Mouse (Mus musculus): ENCODE data around the gene Plekho2. TPM values are rescaled to one million over a fixed set of nuclear protein-coding genes. Genes with fewer than 3 reads are reported as not detected.

Plekho2 gene
- polyA plus RNA-seq, 1 experiment = 28.5 TPM

DNA sequence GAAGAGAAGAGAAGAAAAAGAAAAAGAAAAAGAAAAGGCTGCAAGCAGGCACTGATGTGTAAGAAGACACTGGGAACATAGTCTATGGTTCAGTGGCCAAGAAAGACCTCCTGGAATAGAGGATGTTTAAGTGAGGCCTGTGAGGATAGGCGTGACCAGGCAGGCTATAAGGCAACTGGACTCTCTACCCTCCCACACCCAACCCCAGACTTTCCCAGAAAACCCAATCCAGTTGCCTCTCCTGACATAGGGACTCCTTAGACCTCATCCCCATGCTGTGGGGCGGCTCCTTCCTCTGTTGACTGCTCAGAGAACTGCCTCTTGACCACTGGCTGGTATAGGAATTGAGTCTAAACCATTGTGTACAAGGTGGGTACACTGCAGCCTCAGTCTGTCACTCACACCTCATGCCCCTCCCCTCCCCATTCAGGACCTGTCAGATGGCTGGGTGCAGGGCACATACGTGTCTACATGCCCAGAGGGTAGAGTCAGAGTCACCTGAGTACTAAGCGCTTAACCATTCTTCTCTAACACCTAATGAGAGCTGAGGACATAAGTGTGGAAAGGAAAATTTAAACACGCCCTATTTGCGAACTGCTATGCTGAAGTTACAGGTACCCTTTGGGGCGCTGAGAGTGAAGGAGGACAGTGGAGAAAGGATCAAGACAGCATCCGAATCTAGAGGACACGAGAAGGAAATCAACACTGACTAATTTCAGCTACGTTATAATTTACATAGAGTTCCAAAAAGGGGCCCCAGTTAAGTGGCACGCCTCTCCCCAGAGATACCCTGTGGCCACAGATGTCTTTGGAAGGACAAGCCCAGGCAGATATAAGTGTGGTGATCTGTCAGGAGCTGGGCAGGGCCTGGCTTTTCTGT is 5.1 kb downstream of the Plekho2 start:
- Histone ChIP-seq H3K4me3 (replicated peaks; ENCODE audit: insufficient read depth, low read depth, low read length) (no peak overlapping the region), H3K27ac (ENCODE audit: insufficient read depth, low read length) (no peak overlapping the region), H3K4me1 (ENCODE audit: control insufficient read depth, insufficient read depth, low read length) (no peaks in the 10 kb centered on the region; the same call in 1 of the 2 replicates), H3K27me3 (ENCODE audit: control insufficient read depth, insufficient read depth, low read length) (no peaks in the 10 kb centered on the region)
- DNase-seq = no peak
- TF ChIP-seq CTCF (IDR thresholded peaks at IDR 0.05; ENCODE audit: borderline replicate concordance, insufficient read depth, low read depth, low read length) = no peak
- no peak for TF ChIP-seq POLR2A (IDR thresholded peaks at IDR 0.05; ENCODE audit: borderline replicate concordance, insufficient read depth, low read length)
- WGBS = 78% methylated on average over 11 of the region's 11 CpGs

DNA sequence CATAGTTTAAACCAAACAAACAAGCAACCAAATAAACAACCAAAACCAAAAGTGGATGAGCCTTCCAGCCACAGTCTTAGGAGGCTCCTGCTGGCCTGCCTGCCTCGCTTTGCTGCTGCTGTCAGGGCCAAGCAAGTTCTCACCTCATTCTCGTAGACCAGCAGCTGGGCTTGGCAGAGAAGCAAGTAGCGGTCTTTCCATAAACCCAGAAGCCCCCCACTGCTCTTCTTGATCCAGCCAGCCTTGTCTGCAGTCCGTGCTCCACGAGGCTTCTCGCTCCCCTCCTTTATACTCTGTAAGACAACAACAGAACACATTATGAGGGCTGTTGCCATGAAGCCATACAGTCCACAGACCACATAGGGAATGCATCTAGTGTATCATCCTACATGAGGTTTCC is 7.0 kb downstream of the Plekho2 start:
- no peak for TF ChIP-seq POLR2A (IDR thresholded peaks at IDR 0.05; ENCODE audit: borderline replicate concordance, insufficient read depth, low read length)
- no peak for TF ChIP-seq CTCF (IDR thresholded peaks at IDR 0.05; ENCODE audit: borderline replicate concordance, insufficient read depth, low read depth, low read length)
- Histone ChIP-seq H3K27ac (ENCODE audit: insufficient read depth, low read length) (no peak overlapping the region), H3K4me3 (replicated peaks; ENCODE audit: insufficient read depth, low read depth, low read length) (no peak overlapping the region), H3K4me1 (ENCODE audit: control insufficient read depth, insufficient read depth, low read length) (no peaks in the 10 kb centered on the region), H3K27me3 (ENCODE audit: control insufficient read depth, insufficient read depth, low read length) (no peaks in the 10 kb centered on the region)
- 36% methylated on average over 6 of the region's 6 CpGs for WGBS
- no peak for DNase-seq

DNA sequence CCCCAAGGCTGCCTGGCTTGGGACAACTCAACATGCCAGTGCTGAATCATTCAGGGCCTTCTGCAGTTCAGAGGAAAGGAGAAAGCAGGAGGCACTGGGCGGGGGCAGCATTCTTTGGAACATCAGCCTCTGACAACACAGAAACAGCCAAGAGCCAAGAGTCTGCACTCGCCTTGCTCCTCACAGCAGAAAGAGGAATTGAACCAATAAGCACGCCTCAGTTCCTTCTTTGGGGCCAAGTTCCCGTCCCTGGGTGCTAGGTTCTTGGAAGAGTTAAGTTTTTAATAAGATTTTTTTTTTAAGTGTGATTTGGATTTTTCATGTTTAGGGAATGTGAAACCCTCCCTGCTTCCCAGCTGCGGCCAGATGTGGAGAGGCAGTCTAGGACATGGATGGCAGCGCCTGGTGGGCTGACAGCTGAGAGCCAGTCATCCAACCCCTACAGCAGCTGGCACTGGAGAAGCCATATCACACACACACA is 10.3 kb downstream of the Plekho2 start:
- 73% methylated on average over 6 of the region's 6 CpGs for WGBS
- TF ChIP-seq CTCF (IDR thresholded peaks at IDR 0.05; ENCODE audit: borderline replicate concordance, insufficient read depth, low read depth, low read length) (no peak), POLR2A (IDR thresholded peaks at IDR 0.05; ENCODE audit: borderline replicate concordance, insufficient read depth, low read length) (no peak)
- Histone ChIP-seq H3K4me3 (replicated peaks; ENCODE audit: insufficient read depth, low read depth, low read length) (no peak overlapping the region), H3K27ac (ENCODE audit: insufficient read depth, low read length) (no peak overlapping the region), H3K4me1 (ENCODE audit: control insufficient read depth, insufficient read depth, low read length) (no peaks in the 10 kb centered on the region), H3K27me3 (ENCODE audit: control insufficient read depth, insufficient read depth, low read length) (no peaks in the 10 kb centered on the region)
- no peak for DNase-seq

DNA sequence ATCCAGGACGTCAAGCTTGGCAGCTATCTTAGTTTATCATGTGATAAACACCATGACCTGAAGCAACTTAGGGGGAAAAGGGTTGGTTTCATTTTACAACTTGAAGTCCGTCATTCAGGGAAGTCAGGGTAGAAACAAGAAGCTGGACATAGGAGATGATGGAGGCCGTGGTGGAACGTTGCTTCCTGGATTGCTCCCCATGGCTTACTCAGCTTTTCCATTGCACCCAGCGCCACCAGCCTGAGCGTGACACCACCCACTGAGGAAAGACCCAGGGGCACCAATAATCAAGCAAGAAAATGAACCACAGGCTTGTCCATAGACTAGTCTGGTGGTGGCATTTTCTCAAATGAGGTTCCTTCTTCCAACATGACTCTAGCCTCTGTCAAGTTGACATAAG is 11.1 kb downstream of the Plekho2 start:
- Histone ChIP-seq H3K27me3 (ENCODE audit: control insufficient read depth, insufficient read depth, low read length) (no peaks in the 10 kb centered on the region), H3K4me1 (ENCODE audit: control insufficient read depth, insufficient read depth, low read length) (no peaks in the 10 kb centered on the region), H3K27ac (ENCODE audit: insufficient read depth, low read length) (no peak overlapping the region), H3K4me3 (replicated peaks; ENCODE audit: insufficient read depth, low read depth, low read length) (no peak overlapping the region)
- 91% methylated on average over 6 of the region's 6 CpGs for WGBS
- TF ChIP-seq POLR2A (IDR thresholded peaks at IDR 0.05; ENCODE audit: borderline replicate concordance, insufficient read depth, low read length) = no peak
- TF ChIP-seq CTCF (IDR thresholded peaks at IDR 0.05; ENCODE audit: borderline replicate concordance, insufficient read depth, low read depth, low read length) = no peak
- no peak for DNase-seq

DNA sequence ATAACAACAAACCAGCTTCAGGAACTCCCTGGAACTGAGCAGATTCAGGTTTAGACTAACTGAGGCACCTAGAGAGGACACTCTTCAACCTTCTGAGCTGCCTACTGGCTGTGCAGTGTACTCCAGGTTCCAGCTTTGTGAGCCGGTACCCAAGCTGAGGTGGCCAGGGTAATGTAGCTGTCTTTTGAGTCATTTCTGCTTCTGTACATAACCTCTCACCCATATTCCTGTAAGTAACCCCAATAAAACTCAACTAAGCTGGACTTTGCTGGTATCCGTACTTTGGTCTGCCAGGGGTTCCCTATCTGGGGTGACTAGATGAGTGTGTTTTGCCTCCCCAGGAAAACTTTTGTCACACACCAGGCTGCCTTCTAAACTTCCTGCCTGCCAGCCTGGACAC is 15.1 kb downstream of the Plekho2 start:
- TF ChIP-seq POLR2A (IDR thresholded peaks at IDR 0.05; ENCODE audit: borderline replicate concordance, insufficient read depth, low read length) = no peak
- TF ChIP-seq CTCF (IDR thresholded peaks at IDR 0.05; ENCODE audit: borderline replicate concordance, insufficient read depth, low read depth, low read length) = no peak
- Histone ChIP-seq H3K27me3 (ENCODE audit: control insufficient read depth, insufficient read depth, low read length) (no peaks in the 10 kb centered on the region), H3K4me1 (ENCODE audit: control insufficient read depth, insufficient read depth, low read length) (peaks cover 7% of the 10 kb centered on the region; the same call in 1 of the 2 replicates), H3K27ac (ENCODE audit: insufficient read depth, low read length) (no peak overlapping the region), H3K4me3 (replicated peaks; ENCODE audit: insufficient read depth, low read depth, low read length) (no peak overlapping the region)
- no peak for DNase-seq
- WGBS = 96% methylated on average over 2 of the region's 2 CpGs

DNA sequence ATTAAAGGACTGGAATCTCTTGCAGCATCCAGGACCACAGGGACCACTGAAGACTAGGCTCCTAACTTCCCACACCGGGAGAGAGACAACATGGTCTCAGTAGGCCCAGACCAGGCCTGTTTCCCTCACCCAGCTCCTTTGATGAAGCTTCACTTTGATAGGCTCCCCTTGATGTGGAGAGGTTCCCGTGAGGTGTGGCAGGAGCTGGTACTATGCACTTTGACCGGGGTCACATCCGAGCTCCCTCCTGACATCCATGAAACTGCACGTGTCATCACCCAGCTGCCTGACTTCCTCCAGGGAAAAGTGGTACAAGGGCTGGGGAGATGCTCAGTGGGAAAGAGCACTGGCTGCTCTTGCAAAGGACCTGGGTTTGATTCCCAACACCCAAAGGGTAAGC is 16.8 kb downstream of the Plekho2 start:
- H3K27ac ChIP-seq (ENCODE audit: insufficient read depth, low read length) = no peak overlapping the region
- TF ChIP-seq POLR2A (IDR thresholded peaks at IDR 0.05; ENCODE audit: borderline replicate concordance, insufficient read depth, low read length) = no peak
- TF ChIP-seq CTCF (IDR thresholded peaks at IDR 0.05; ENCODE audit: borderline replicate concordance, insufficient read depth, low read depth, low read length) = no peak
- H3K4me1 ChIP-seq (ENCODE audit: control insufficient read depth, insufficient read depth, low read length) = peaks cover 7% of the 10 kb centered on the region; the same call in 1 of the 2 replicates
- no peak for DNase-seq
- WGBS = 91% methylated on average over 5 of the region's 5 CpGs
- no peak overlapping the region for H3K4me3 ChIP-seq (replicated peaks; ENCODE audit: insufficient read depth, low read depth, low read length)
- no peaks in the 10 kb centered on the region for H3K27me3 ChIP-seq (ENCODE audit: control insufficient read depth, insufficient read depth, low read length)

DNA sequence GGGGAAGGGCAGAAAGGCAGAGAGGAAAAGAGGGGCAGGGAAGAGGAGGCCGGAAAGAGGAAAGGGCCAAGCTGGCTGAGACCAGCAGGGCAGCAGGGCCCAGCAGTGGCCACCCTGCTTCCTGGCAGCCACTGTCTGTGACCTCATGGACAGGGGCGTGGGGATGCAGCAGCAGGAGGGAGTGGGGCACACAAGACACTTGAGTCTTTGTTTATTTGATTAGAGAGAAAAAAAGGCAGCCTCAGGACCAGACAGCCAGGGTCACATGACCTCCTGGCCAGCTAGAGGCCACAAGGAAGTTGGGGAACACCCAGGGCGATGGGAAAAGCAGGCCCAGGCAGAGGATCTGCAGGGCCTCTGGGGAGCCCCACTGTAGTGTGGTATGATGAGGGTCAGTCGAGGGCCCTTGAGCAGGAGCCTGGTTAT is 17.7 kb downstream of the Plekho2 start:
- 40% methylated on average over 4 of the region's 4 CpGs for WGBS

DNA sequence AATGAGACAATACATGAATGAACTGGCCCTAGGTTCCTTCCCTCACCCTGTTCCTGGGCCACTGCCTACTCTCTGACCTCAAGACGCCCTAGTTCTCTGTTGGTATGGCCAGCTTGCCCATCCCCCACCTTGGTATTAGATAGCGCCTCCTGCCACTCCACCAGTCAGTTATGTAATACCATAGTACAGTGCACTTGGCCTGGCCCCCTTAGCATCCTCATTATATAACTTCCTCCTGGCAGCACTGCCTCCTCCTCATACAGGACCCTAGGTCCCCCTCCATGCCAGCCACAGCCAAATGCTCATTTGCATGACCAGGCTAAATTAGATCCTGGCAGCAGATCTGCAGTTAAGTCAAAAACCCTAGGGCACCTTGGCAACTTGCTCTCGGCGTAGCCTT is 18.8 kb downstream of the Plekho2 start:
- TF ChIP-seq POLR2A (IDR thresholded peaks at IDR 0.05; ENCODE audit: borderline replicate concordance, insufficient read depth, low read length) (no peak), CTCF (IDR thresholded peaks at IDR 0.05; ENCODE audit: borderline replicate concordance, insufficient read depth, low read depth, low read length) (no peak)
- Histone ChIP-seq H3K27me3 (ENCODE audit: control insufficient read depth, insufficient read depth, low read length) (no peaks in the 10 kb centered on the region), H3K4me3 (replicated peaks; ENCODE audit: insufficient read depth, low read depth, low read length) (no peak overlapping the region), H3K4me1 (ENCODE audit: control insufficient read depth, insufficient read depth, low read length) (peaks cover 7% of the 10 kb centered on the region; the same call in 1 of the 2 replicates), H3K27ac (ENCODE audit: insufficient read depth, low read length) (no peak overlapping the region)
- DNase-seq = peak in 1 of 2 experiments; percentile 54
- WGBS = 40% methylated on average over 4 of the region's 4 CpGs

More for the DNA sequence above, 17.7 kb downstream of the Plekho2 start:
- no peak overlapping the region for H3K27ac ChIP-seq (ENCODE audit: insufficient read depth, low read length)
- DNase-seq = peak; percentile 35 to 62
- TF ChIP-seq POLR2A (IDR thresholded peaks at IDR 0.05; ENCODE audit: borderline replicate concordance, insufficient read depth, low read length) (no peak), CTCF (IDR thresholded peaks at IDR 0.05; ENCODE audit: borderline replicate concordance, insufficient read depth, low read depth, low read length) (no peak)
- peaks cover 7% of the 10 kb centered on the region; the same call in 1 of the 2 replicates for H3K4me1 ChIP-seq (ENCODE audit: control insufficient read depth, insufficient read depth, low read length)
- H3K27me3 ChIP-seq (ENCODE audit: control insufficient read depth, insufficient read depth, low read length) = no peaks in the 10 kb centered on the region
- H3K4me3 ChIP-seq (replicated peaks; ENCODE audit: insufficient read depth, low read depth, low read length) = no peak overlapping the region
